Mouse (Mus musculus) intestine, embryonic 16.5 days (tissue): ENCODE measurements around the gene Prr5. TPM values are rescaled to one million over a fixed set of nuclear protein-coding genes. Genes with fewer than 3 reads are reported as not detected.

Experiments used
- ATAC-seq: fragments of 200-750 bp; cut with Nextera tagmentation; 2 replicates; pipeline ENCODE4 v1.8.0; 2017; ENCODE audit warnings: moderate TSS enrichment, moderate library complexity
- H3K27ac ChIP-seq: fragments of 300-500 bp; sonication (generic); 2 replicates; pipeline ENCODE4 v1.5.1; 2014; ENCODE audit warnings: mild to moderate bottlenecking, low read length
- H3K27me3 ChIP-seq: fragments of 300-500 bp; sonication (generic); replicated peaks from 2 replicates; pipeline ENCODE4 v1.6.1; 2014; ENCODE audit warnings: low read length, control low read depth, mixed read lengths; ENCODE audit not compliant: control insufficient read depth, insufficient read depth
- H3K36me3 ChIP-seq: fragments of 300-500 bp; sonication (generic); 2 replicates; pipeline ENCODE4 v1.6.1; 2014; ENCODE audit warnings: low read length, control low read depth; ENCODE audit not compliant: control insufficient read depth, insufficient read depth
- H3K4me1 ChIP-seq: fragments of 300-500 bp; sonication (generic); 2 replicates; pipeline ENCODE4 v1.6.1; 2014; ENCODE audit warnings: low read length, control low read depth, mixed read lengths; ENCODE audit not compliant: control insufficient read depth, insufficient read depth
- H3K4me2 ChIP-seq: fragments of 300-500 bp; sonication (generic); 2 replicates; pipeline ENCODE4 v1.6.1; 2014; ENCODE audit warnings: low read depth, low read length, control low read depth
- H3K4me3 ChIP-seq: fragments of 300-500 bp; sonication (generic); 2 replicates; pipeline ENCODE4 v1.5.1; 2014; ENCODE audit warnings: mild to moderate bottlenecking, low read length
- H3K9ac ChIP-seq: fragments of 300-500 bp; sonication (generic); 2 replicates; pipeline ENCODE4 v1.6.1; 2014; ENCODE audit warnings: low read depth, low read length
- H3K9me3 ChIP-seq: fragments of 300-500 bp; sonication (generic); 2 replicates; pipeline ENCODE4 v1.6.1; 2016; ENCODE audit warnings: low read length, control low read depth; ENCODE audit not compliant: control insufficient read depth
- WGBS: fragments of 180-500 bp; shearing (Covaris S2); extraction: QIAGEN DNeasy Blood & Tissue Kit; methylation state at CpG from one replicate; pipeline ENCODE4 v1.1.7; 2014; 5-methylcytosine and 5-hydroxymethylcytosine counted together
- polyA plus RNA-seq: library from polyadenylated mRNA; unstranded; fragments of >200 nt; fragmentation: Nextera tagmentation; extraction: Ambion mirVana; gene quantifications from 2 replicates; pipeline ENCODE4 v1.2.1, GENCODE M21; 2015

The Prr5 gene
- polyA plus RNA-seq, 1 experiment from 2014 or later, result 69.1 TPM

DNA sequence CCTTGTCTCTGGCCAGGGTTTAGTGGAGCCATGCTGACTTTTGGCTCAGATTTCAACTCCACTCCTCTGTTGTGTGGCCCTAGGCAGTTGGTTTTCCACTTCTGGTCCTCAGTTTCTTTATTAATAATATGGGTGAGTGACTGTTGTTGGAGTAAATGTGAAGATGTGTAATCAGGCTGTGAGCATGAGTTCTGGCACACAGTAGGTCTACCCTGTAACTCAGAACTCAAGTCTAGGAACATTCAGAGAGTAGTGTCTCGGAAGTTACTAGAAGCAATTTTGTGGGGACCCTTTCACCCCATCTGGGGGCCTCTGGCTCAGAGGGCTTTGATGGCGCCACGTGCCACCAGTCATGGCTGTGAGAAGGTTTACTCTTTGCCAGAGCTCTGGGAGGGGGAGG, 12.8 kb downstream of the Prr5 start:
- Histone ChIP-seq H3K4me1 (peaks cover 68% of the 10 kb centered on the region), H3K9me3 (no peaks in the 10 kb centered on the region), H3K27me3 (no peaks in the 10 kb centered on the region), H3K4me3 (peak overlapping the region; percentile 86), H3K27ac (peak overlapping the region; percentile 86), H3K9ac (peak overlapping the region; percentile 93), H3K4me2 (peak overlapping the region; percentile 55), H3K36me3 (peaks cover 5% of the 10 kb centered on the region; the same call in 1 of the 2 replicates)
- no peak for ATAC-seq
- 42% methylated on average over 3 of the region's 3 CpGs for WGBS

DNA sequence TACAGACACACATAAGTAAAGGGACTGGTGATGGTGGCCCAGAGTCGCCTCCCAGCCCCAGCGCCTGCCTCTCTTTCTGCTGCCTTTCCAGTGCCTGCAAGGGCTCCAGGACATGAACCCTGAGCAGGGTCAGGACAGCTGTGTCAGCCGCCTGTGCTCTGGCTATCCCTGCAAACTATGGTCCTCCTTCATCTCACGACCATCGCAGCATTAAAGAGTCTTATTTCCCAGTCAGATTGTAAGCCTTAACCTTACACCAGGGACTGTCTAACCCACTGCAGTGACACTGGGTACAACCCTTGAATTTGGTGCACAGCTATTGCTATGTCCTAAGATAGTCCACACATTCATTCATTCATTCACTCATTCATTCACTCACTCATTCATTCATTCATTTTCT, 13.4 kb downstream of the Prr5 start:
- peak overlapping the region; percentile 86 for H3K4me3 ChIP-seq
- H3K4me1 ChIP-seq, result peaks cover 68% of the 10 kb centered on the region
- H3K9me3 ChIP-seq, result no peaks in the 10 kb centered on the region
- ATAC-seq, result no peak
- H3K27ac ChIP-seq, result 0 out of 2 replicates have a peak overlapping the region, but pooled peaks have one; percentile 86
- H3K36me3 ChIP-seq, result peaks cover 5% of the 10 kb centered on the region; the same call in 1 of the 2 replicates
- 68% methylated on average over 5 of the region's 5 CpGs for WGBS
- H3K4me2 ChIP-seq, result peak overlapping the region; percentile 55
- no peaks in the 10 kb centered on the region for H3K27me3 ChIP-seq
- peak overlapping the region; percentile 93 for H3K9ac ChIP-seq

DNA sequence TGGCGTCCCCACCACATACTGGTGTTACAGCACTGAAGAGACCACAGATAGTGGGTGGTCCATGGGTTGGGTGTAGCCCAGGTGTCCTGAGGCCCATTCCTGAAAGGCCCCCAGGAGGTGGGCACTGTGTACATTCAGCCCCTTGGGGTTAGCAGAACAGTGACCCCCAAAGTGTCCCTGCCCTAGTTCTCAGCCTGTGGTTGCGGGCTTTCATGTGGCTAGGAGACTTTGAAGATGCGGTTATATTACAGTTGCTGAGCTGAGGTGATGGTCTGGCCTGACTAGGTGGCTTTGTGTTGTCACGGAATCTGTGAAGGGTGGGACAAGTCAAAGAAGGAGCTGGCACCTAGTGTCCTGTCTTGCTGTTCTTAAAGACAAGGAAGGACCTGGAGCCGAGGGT, 15.1 kb downstream of the Prr5 start:
- Histone ChIP-seq H3K36me3 (peaks cover 12% of the 10 kb centered on the region), H3K4me2 (no peak overlapping the region), H3K9ac (no peak overlapping the region), H3K27me3 (no peaks in the 10 kb centered on the region), H3K4me1 (peaks cover 66% of the 10 kb centered on the region), H3K27ac (0 out of 2 replicates have a peak overlapping the region, but pooled peaks have one; percentile 5), H3K4me3 (no peak overlapping the region), H3K9me3 (no peaks in the 10 kb centered on the region)
- no peak for ATAC-seq
- 76% methylated on average over 5 of the region's 5 CpGs for WGBS

DNA sequence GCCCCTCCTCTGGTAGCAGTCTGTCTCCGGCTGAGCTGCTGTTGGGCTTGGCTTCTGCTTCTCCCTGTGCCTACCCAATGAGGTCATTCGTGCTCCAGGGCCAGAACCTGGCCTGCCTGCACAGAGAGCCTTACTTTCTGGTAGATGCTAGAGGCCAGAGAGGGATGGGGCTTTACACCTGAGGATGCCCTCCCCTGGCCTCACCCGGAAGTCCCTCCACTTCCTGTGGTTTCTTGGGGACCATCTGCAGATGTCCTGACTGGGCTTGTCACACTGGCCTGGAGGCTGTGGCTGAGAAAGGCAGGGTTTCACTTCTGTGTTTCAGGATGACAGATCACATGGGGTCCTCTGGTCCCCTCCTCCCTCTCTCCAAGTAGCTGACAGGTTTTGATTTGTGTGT, 16.0 kb downstream of the Prr5 start:
- H3K4me1 ChIP-seq, result peaks cover 58% of the 10 kb centered on the region
- H3K27me3 ChIP-seq, result no peaks in the 10 kb centered on the region

DNA sequence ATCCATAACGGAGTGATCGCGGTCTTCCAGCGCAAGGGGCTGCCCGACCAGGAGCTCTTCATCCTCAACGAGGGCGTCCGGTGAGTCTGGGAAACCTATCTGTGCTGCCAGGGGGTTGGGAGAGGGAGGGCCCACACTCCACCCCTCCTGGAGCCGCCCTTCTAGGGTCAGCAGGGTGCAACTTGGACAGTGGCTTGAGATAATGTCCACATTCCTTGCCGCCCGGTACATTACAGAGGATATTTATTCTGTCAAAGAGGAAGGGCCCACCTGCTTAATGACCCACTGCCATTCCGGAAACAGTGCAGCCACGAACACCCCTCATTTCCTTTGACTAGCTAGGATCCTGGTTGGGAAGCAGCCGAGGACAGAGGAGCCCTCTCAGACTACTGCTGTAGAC, 18.5 kb downstream of the Prr5 start:
- Histone ChIP-seq H3K4me1 (peaks cover 46% of the 10 kb centered on the region), H3K9me3 (no peaks in the 10 kb centered on the region), H3K27me3 (no peaks in the 10 kb centered on the region), H3K27ac (peak overlapping the region; percentile 49; the same call in 1 of the 2 replicates), H3K9ac (no peak overlapping the region), H3K4me2 (no peak overlapping the region), H3K4me3 (no peak overlapping the region), H3K36me3 (peaks cover 34% of the 10 kb centered on the region)
- WGBS, result 65% methylated on average over 14 of the region's 14 CpGs
- ATAC-seq, result no peak

More for the DNA sequence above, 16.0 kb downstream of the Prr5 start:
- Histone ChIP-seq H3K9ac (no peak overlapping the region), H3K4me3 (no peak overlapping the region), H3K9me3 (no peaks in the 10 kb centered on the region), H3K4me2 (no peak overlapping the region), H3K36me3 (peaks cover 18% of the 10 kb centered on the region), H3K27ac (peak overlapping the region; percentile 5; the same call in 1 of the 2 replicates)
- WGBS, result 56% methylated on average over 3 of the region's 3 CpGs
- ATAC-seq, result no peak

DNA sequence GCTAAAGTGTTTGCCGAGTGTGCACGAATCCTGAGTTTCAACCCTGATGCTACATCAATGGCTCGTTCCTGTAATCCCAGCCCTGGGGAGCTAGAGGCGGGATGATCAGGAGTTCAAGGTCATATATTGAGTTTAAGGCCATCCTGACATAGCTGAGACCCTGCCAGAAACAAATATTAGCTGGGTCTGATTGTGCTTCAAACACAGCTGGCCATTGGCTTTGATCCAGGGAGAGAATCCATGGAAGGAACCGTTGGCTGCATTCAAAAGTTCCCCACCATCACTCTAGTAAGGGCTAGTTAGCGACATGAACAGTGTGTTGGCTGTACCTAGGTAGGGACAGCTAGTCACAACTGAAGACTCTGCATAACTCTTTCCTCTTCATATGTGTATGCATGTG, 19.9 kb downstream of the Prr5 start:
- no peaks in the 10 kb centered on the region for H3K27me3 ChIP-seq
- no peak overlapping the region for H3K27ac ChIP-seq
- H3K9me3 ChIP-seq, result no peaks in the 10 kb centered on the region
- ATAC-seq, result no peak
- WGBS, result 62% methylated on average over 6 of the region's 6 CpGs
- peaks cover 31% of the 10 kb centered on the region for H3K4me1 ChIP-seq
- H3K9ac ChIP-seq, result no peak overlapping the region
- no peak overlapping the region for H3K4me3 ChIP-seq
- no peak overlapping the region for H3K4me2 ChIP-seq
- H3K36me3 ChIP-seq, result peaks cover 45% of the 10 kb centered on the region

DNA sequence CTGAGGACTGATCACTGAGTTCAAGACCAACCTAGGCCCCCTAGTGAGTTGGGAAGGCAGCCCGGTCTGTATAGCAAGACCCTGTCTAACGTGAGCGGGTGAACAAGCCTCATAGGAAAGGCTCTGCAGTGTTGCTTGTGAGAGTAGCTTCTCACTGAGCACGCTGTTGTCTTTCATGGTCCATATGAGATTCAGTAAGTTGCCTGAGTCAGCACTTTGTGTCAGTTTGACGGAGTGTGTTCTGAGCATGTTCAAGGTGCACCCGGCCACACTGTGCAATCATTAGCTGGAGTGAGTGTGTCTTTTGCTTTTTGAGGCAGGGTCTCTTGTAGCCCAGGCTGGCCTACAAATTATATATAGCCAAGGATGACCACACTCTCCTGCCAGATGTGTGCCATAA, 22.1 kb downstream of the Prr5 start:
- Histone ChIP-seq H3K4me2 (no peak overlapping the region), H3K4me3 (no peak overlapping the region), H3K27ac (no peak overlapping the region), H3K9ac (no peak overlapping the region), H3K36me3 (peaks cover 47% of the 10 kb centered on the region), H3K9me3 (no peaks in the 10 kb centered on the region), H3K27me3 (no peaks in the 10 kb centered on the region), H3K4me1 (peaks cover 26% of the 10 kb centered on the region; the same call in 1 of the 2 replicates)
- ATAC-seq, result no peak
- WGBS, result 91% methylated on average over 6 of the region's 6 CpGs

DNA sequence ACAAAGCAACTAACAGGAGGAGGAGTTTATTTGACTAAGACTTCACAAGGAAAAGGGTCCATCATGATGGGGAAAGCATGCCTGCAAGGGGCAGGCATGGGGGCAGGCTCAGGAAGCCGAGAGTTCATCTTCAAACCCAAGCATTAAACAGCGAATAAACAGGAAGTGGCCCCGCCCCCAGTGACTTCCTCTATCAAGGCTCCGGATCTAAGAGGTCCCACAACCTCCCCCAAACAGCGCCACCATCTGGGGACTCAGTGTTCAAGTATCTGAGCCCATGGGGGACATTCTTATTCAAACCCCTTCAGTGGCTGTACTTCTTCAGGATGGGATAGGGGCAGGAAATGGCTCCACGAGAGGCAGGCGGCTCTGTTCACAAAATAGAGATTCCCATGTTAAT, 23.2 kb downstream of the Prr5 start:
- Histone ChIP-seq H3K27ac (no peak overlapping the region), H3K4me3 (no peak overlapping the region), H3K4me1 (peaks cover 25% of the 10 kb centered on the region; the same call in 1 of the 2 replicates), H3K4me2 (no peak overlapping the region), H3K9ac (no peak overlapping the region), H3K36me3 (peaks cover 49% of the 10 kb centered on the region), H3K27me3 (no peaks in the 10 kb centered on the region), H3K9me3 (no peaks in the 10 kb centered on the region)
- WGBS, result 80% methylated on average over 7 of the region's 7 CpGs
- no peak for ATAC-seq

DNA sequence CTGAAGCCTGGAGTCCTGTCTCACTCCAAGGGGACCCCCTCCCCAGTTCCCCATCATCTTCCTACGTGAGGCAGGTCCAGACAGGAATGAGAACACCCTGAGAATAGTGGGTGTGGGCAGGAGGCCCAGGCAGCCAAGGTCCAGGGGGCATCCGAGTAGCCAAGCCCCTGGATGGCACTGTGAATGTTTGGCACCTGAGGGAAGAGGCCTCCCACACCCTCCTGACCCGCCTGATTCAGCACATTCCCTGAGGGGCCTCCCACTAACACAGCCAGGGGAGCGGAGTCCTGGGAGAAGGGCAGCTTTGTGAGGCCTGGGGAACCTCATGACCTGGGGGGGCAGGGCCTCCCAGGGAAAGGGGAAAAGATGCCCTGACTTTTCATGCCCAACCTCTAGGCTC, 26.6 kb downstream of the Prr5 start:
- Histone ChIP-seq H3K4me3 (no peak overlapping the region), H3K9ac (no peak overlapping the region; the same call in 1 of the 2 replicates), H3K4me2 (no peak overlapping the region), H3K9me3 (no peaks in the 10 kb centered on the region), H3K27me3 (no peaks in the 10 kb centered on the region), H3K36me3 (peaks cover 33% of the 10 kb centered on the region), H3K4me1 (peaks cover 18% of the 10 kb centered on the region; the same call in 1 of the 2 replicates), H3K27ac (peak overlapping the region; percentile 82)
- WGBS, result 55% methylated on average over 4 of the region's 4 CpGs
- ATAC-seq, result peak; percentile 78

DNA sequence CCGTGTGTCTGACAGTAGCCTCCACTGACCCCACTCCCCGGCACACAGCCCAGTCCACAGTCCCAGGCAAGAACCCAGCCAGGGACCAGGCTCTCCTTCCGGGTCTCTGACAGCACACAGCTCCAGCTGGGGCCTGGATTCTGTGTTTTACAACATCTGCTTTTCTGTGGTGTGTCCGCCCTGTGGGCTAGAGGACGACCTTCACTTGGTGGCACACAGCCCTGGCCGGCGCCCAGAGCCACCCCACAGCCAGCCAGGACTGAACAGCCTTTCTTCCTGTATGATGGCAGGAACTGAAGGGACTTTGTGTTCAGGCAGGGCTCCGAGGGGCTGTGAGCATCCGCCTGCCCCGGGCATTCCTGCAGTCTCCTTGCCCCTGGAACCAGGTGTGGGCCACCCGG, 28.2 kb downstream of the Prr5 start:
- Histone ChIP-seq H3K27me3 (no peaks in the 10 kb centered on the region), H3K36me3 (peaks cover 29% of the 10 kb centered on the region), H3K4me2 (no peak overlapping the region), H3K9ac (0 out of 2 replicates have a peak overlapping the region, but pooled peaks have one; percentile 26), H3K27ac (no peak overlapping the region), H3K4me1 (peaks cover 18% of the 10 kb centered on the region; the same call in 1 of the 2 replicates), H3K9me3 (no peaks in the 10 kb centered on the region), H3K4me3 (no peak overlapping the region)
- 65% methylated on average over 11 of the region's 11 CpGs for WGBS
- ATAC-seq, result no peak
